Mouse (Mus musculus) megakaryocyte, embryonic 14.5 days (primary cell): ENCODE measurements at regions not wholly inside any gene's neighbourhood (a gene's known extent, or its start where the extent isn't known, plus 50 kb on each side); places are given as distances from the start of the nearest gene placed in this dataset.

Experiments used
- FLI1 ChIP-seq: IDR thresholded peaks from 2 replicates; pipeline ENCODE4 v1.6.1; 2012; ENCODE audit warnings: low read length, inconsistent platforms, mixed read lengths
- GATA1 ChIP-seq: IDR thresholded peaks from 3 replicates; pipeline ENCODE4 v1.6.1; 2012; ENCODE audit warnings: mixed read lengths, low read length, inconsistent platforms, borderline replicate concordance

- TF ChIP-seq GATA1 (no peak), FLI1 (no peak)
Observed at GRCm38 (mm10) chr12:17489971-17490370, 54.6 kb upstream of the Odc1 start.
